Mouse (Mus musculus) hematopoietic stem cell, adult 5-6 weeks (primary cell): Measurements from ENCODE around the gene Il11ra1. TPM values are rescaled to one million over a fixed set of nuclear protein-coding genes. Genes with fewer than 3 reads are reported as not detected.
"Not testable (repeated sequence)": the region's sequence is repeated elsewhere in the genome, so short reads cannot be mapped to it uniquely, and the experiment has no call there.

Experiments used
- ATAC-seq, 2 experiments: fragments of 125-278 bp in 1 of 2; replicated peaks in 1 of 2; 2 replicates each; pipeline ENCODE4 v1.8.0; 2016 to 2017; ENCODE audit warnings: inconsistent platforms in 2 of 2, mild to moderate bottlenecking in 2 of 2, moderate number of reproducible peaks in 2 of 2, low read depth in 1 of 2, moderate TSS enrichment in 1 of 2; ENCODE audit not compliant: low FRiP score in 2 of 2, poor library complexity in 2 of 2, severe bottlenecking in 2 of 2, insufficient read depth in 1 of 2, low TSS enrichment in 1 of 2
- total RNA-seq: library from RNA; stranded (forward); fragments of 172-1452, 232-1000 nt; gene quantifications from 2 replicates; pipeline ENCODE4 v1.2.3, GENCODE M21; 2017

Gene Il11ra1
- total RNA-seq, 1 experiment from 2014 or later, result 178 TPM

- no peak for ATAC-seq
Measured at GRCm38 (mm10) chr4:41758701-41759100, 58.9 kb downstream of the Il11ra1 start.

GRCm38 (mm10) chr4:41759206-41759605 is 59.4 kb downstream of the Il11ra1 start:
- ATAC-seq, result peak; percentile 9 to 17; a peak in 1 of 4 replicates

- ATAC-seq, result no peak
Measured at GRCm38 (mm10) chr4:41759656-41760287, 60.0 kb downstream of the Il11ra1 start.

GRCm38 (mm10) chr4:41760288-41760721 is 60.5 kb downstream of the Il11ra1 start:
- peak; percentile 60 to 76 for ATAC-seq

- ATAC-seq, result no peak
Measured at GRCm38 (mm10) chr4:41760911-41761310, 61.1 kb downstream of the Il11ra1 start.

GRCm38 (mm10) chr4:41761680-41762079 is 61.9 kb downstream of the Il11ra1 start:
- ATAC-seq, result no peak

GRCm38 (mm10) chr4:41762099-41762687 is 62.4 kb downstream of the Il11ra1 start:
- ATAC-seq, result no peak

GRCm38 (mm10) chr4:41762688-41763114 is 62.9 kb downstream of the Il11ra1 start:
- not testable (repeated sequence) for ATAC-seq

- ATAC-seq, result not testable (repeated sequence)
Measured at GRCm38 (mm10) chr4:41763176-41763575, 63.4 kb downstream of the Il11ra1 start.

- ATAC-seq, result not testable (repeated sequence)
Measured at GRCm38 (mm10) chr4:41767301-41767700, 67.5 kb downstream of the Il11ra1 start.

- not testable (repeated sequence) for ATAC-seq
Measured at GRCm38 (mm10) chr4:41772946-41773345, 73.2 kb downstream of the Il11ra1 start.

- peak in 1 of 2 experiments; percentile 45; a peak in 1 of 4 replicates for ATAC-seq
Measured at GRCm38 (mm10) chr4:41773502-41773901, 73.7 kb downstream of the Il11ra1 start.

GRCm38 (mm10) chr4:41774002-41774401 is 74.2 kb downstream of the Il11ra1 start, which contains the start of gene Ccl27a:
Gene Ccl27a (minus strand): TSS chr4:41774247.
- ATAC-seq, result not testable (repeated sequence)

GRCm38 (mm10) chr4:41774506-41774905 is 74.7 kb downstream of the Il11ra1 start:
- ATAC-seq, result not testable (repeated sequence)

- not testable (repeated sequence) for ATAC-seq
Measured at GRCm38 (mm10) chr4:41775840-41776239, 76.1 kb downstream of the Il11ra1 start.

- ATAC-seq, result not testable (repeated sequence)
Measured at GRCm38 (mm10) chr4:41781271-41781670, 81.5 kb downstream of the Il11ra1 start.

GRCm38 (mm10) chr4:41781748-41782485 is 82.1 kb downstream of the Il11ra1 start:
- not testable (repeated sequence) for ATAC-seq

- ATAC-seq, result not testable (repeated sequence)
Measured at GRCm38 (mm10) chr4:41782711-41783110, 82.9 kb downstream of the Il11ra1 start.
